Mouse (Mus musculus) ES-E14 (cell line): ENCODE results near the gene Tnnc1. TPM values are rescaled to one million over a fixed set of nuclear protein-coding genes. Genes with fewer than 3 reads are reported as not detected.

ENCODE experiments used
- DNase-seq: peaks from one replicate; pipeline ENCODE4 v3.0.0-alpha.2; 2013; ENCODE audit warnings: low read depth, low spot score
- H3K27ac ChIP-seq: 2 replicates; pipeline ENCODE4 v1.5.1; 2012; ENCODE audit warnings: low read depth, mild to moderate bottlenecking, low read length, moderate library complexity, mixed read lengths; ENCODE audit not compliant: poor library complexity, insufficient read depth, severe bottlenecking
- H3K36me3 ChIP-seq: 2 replicates; pipeline ENCODE4 v1.6.1; 2012; ENCODE audit warnings: mild to moderate bottlenecking, low read length, moderate library complexity, mixed read lengths; ENCODE audit not compliant: control insufficient read depth, poor library complexity, insufficient read depth, severe bottlenecking
- H3K4me1 ChIP-seq, 2 experiments: fragments of 150-350 bp in 1 of 2; sonication (generic) in 1 of 2; 2 replicates each; pipeline ENCODE4 v1.6.1; 2012; ENCODE audit warnings: low read length in 2 of 2, mild to moderate bottlenecking in 1 of 2, mixed read lengths in 1 of 2; ENCODE audit not compliant: control insufficient read depth in 2 of 2, insufficient read depth in 2 of 2, poor library complexity in 1 of 2
- H3K4me3 ChIP-seq, 2 experiments: fragments of 150-350 bp in 1 of 2; sonication (generic) in 1 of 2; 2 replicates each; pipeline ENCODE4 v1.5.1; 2012; ENCODE audit warnings: low read length in 2 of 2, low read depth in 1 of 2, mild to moderate bottlenecking in 1 of 2, mixed read lengths in 1 of 2; ENCODE audit not compliant: insufficient read depth in 1 of 2, poor library complexity in 1 of 2, severe bottlenecking in 1 of 2
- H3K9ac ChIP-seq: 2 replicates; pipeline ENCODE4 v1.6.1; 2012; ENCODE audit warnings: low read depth, mild to moderate bottlenecking, low read length, mixed read lengths; ENCODE audit not compliant: poor library complexity, insufficient read depth, severe bottlenecking
- H3K9me3 ChIP-seq: fragments of 150-350 bp; sonication (generic); 2 replicates; pipeline ENCODE4 v1.6.1; 2012; ENCODE audit warnings: low read depth, mild to moderate bottlenecking, low read length; ENCODE audit not compliant: control insufficient read depth, insufficient read depth
- CHD2 ChIP-seq: IDR thresholded peaks from 2 replicates; pipeline ENCODE4 v1.6.1; 2014; ENCODE audit warnings: mild to moderate bottlenecking, low read depth, low read length, inconsistent platforms
- HCFC1 ChIP-seq: IDR thresholded peaks from 2 replicates; pipeline ENCODE4 v1.6.1; 2012; ENCODE audit warnings: low read length, inconsistent platforms, borderline replicate concordance; ENCODE audit not compliant: insufficient read depth
- MAFK ChIP-seq: IDR thresholded peaks from 2 replicates; pipeline ENCODE4 v1.6.1; 2014; ENCODE audit warnings: mild to moderate bottlenecking, low read depth, low read length, inconsistent platforms; ENCODE audit not compliant: insufficient read depth
- ZC3H11A ChIP-seq: IDR thresholded peaks from 2 replicates; pipeline ENCODE4 v1.6.1; 2012; ENCODE audit warnings: low read depth, mild to moderate bottlenecking, inconsistent platforms, low read length, borderline replicate concordance
- ZNF384 ChIP-seq: IDR thresholded peaks from 2 replicates; pipeline ENCODE4 v1.6.1; 2012; ENCODE audit warnings: low read depth, low read length, inconsistent platforms
- in situ Hi-C, 2 experiments: fragments of 600-800 bp; cut with MboI; formaldehyde crosslinking; loops; one replicate each; pipeline ENCODE4 v1.15.1; 2025; ENCODE audit warnings: low sequenced_read_pairs in 2 of 2, inconsistent platforms in 1 of 2; ENCODE audit not compliant: unreplicated experiment in 2 of 2
- total RNA-seq: library from RNA; depleted of rRNA; stranded (reverse); fragments of 300-350 nt; gene quantifications from 2 replicates; pipeline ENCODE4 v1.2.3, GENCODE M21; 2012

Gene Tnnc1
- total RNA-seq, 1 experiment = 2.6 TPM

DNA sequence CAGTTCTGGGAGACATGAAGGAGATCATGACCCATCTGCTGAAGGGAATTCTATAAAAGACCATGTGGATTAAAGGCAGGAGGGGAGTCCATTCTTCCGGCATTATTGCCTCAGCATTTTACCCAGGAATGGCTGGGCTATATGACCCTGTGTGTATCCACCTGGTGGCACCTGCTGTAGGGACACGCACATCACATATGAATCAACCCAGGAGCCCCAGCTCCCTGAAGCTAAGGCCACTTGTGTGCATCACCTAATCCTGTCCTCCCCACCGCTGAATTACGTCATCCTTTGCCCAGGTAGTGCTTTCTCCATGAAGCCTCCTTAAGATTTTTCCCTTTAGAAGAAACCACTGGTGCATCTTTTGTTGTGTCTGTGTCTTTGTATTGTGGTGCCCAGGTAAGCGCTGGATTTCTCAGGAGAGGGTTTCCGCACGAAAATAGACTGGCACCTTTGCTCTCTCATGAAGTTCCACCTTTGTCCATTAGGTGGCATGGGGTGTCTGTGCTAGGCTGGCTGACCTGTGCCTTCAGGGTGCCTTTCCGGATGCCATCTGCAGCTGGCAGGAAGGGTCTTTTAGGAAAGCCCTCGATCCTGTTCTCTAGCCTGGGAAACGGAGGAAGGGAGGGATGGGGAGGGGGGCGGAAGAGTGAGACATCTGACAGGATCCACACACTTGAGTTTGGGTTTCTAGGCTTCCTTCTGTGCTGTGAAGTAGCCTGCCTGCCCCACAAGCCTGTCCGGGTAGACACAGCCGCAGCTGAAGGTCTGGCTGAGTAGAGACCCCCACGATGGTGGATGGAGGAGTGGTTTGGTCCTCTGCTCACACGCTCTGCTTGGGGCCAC, 7.3 kb downstream of the Tnnc1 start:
- in situ Hi-C loops = no loop called here
- Histone ChIP-seq H3K4me3 (no peak overlapping the region), H3K27ac (no peak overlapping the region), H3K9me3 (no peaks in the 10 kb centered on the region), H3K36me3 (no peaks in the 10 kb centered on the region), H3K9ac (peak overlapping the region; percentile 28; the same call in 1 of the 2 replicates), H3K4me1 (peaks cover 0 to 3% of the 10 kb centered on the region in 2 experiments; a peak in 1 of 4 replicates)
- peak; percentile 63 for DNase-seq
- TF ChIP-seq CHD2 (no peak), MAFK (no peak), ZNF384 (no peak), HCFC1 (no peak), ZC3H11A (no peak)

DNA sequence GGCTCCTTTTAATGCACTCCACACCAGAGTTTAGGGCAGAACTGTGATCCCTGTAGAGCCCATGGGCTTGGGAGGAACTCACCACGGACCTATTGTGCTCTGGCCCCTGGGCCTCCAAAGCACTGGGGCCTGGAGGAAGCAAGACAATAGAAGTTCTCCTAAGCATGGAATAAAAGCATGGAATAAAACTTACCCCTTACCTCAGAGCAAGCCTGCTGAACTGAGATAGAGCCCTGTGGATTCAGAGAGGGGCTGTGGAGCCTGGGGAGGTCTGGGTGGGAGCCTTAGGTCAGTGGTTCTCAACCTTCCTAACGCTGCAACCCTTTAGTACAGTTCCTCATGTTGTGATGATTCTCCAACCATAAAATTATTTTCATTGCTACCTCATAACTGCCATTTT, 8.7 kb downstream of the Tnnc1 start, which contains the start of gene Nisch:
TSS of gene Nisch (minus strand) at position 101 of the 400 bp plus-strand sequence.
- in situ Hi-C loops = no loop called here
- TF ChIP-seq HCFC1 (no peak), CHD2 (no peak)
- peaks cover 0 to 3% of the 10 kb centered on the region in 2 experiments; a peak in 1 of 4 replicates for H3K4me1 ChIP-seq
- no peaks in the 10 kb centered on the region for H3K36me3 ChIP-seq
- no peak within 1 kb of the TSS for H3K4me3 ChIP-seq
- H3K27ac ChIP-seq = no peak within 1 kb of the TSS
- no peaks in the 10 kb centered on the region for H3K9me3 ChIP-seq
- no peak for DNase-seq
- H3K9ac ChIP-seq = peak within 1 kb of the TSS; percentile 28; the same call in 1 of the 2 replicates

DNA sequence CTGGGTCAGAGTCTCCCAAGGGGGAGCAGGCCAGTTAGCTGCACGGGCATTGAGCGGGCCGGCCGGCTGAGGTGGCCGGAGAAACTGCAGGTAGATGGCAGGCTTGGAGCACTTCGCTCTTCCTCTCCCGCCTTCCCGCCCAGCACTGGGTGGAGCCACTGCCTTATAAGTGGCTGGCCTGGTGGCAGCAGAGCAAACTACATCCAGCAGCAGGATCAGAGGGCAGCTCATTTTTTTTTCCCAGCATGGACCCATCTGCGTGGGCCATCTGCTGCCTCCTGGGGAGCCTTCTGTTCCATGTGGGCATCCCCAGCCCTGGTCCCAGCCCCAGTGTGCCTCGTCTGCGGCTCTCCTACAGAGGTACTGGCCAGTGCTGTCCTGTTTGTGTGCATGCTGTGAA, 9.6 kb downstream of the Tnnc1 start, which contains the start of gene Sema3g:
TSS of gene Sema3g (plus strand) at position 195 of the 400 bp plus-strand sequence.
- no peak within 1 kb of the TSS for H3K9ac ChIP-seq
- peak; percentile 50; the same call in 1 of the 2 replicates for TF ChIP-seq ZNF384
- no peak for TF ChIP-seq HCFC1
- no peaks in the 10 kb centered on the region for H3K36me3 ChIP-seq
- no peak within 1 kb of the TSS for H3K27ac ChIP-seq
- no peak within 1 kb of the TSS for H3K4me3 ChIP-seq
- no peak for DNase-seq
- in situ Hi-C loops = no loop called here
- H3K9me3 ChIP-seq = no peaks in the 10 kb centered on the region
- H3K4me1 ChIP-seq = peaks cover 0 to 3% of the 10 kb centered on the region in 2 experiments; a peak in 1 of 4 replicates

DNA sequence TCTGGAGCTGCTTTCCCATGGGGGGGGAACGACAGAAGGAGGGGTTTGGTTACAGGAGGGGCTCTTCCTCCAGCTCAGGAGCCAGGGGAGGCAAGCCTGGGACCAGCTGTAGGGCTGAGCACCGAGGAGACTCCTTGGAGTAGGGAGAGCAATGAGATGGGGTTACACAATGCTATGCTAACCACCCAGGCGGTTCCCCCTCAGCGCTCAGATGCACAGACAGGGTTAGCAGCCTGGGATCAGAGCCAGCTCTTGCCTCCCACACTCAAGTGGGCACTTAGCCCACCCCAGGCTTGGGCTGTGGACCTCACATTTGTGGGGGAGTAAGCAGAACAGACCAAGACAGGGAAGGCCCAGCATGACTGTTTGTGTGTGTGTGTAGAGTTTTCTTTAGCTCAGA, 18.9 kb downstream of the Tnnc1 start:
- DNase-seq = no peak
- no peak overlapping the region for H3K27ac ChIP-seq
- TF ChIP-seq ZC3H11A (no peak), ZNF384 (no peak), CHD2 (no peak), HCFC1 (no peak), MAFK (no peak)
- H3K9me3 ChIP-seq = no peaks in the 10 kb centered on the region
- peaks cover 0 to 9% of the 10 kb centered on the region in 2 experiments; a peak in 2 of 4 replicates for H3K4me1 ChIP-seq
- in situ Hi-C loops = no loop called here
- no peak overlapping the region for H3K9ac ChIP-seq
- H3K4me3 ChIP-seq = no peak overlapping the region
- H3K36me3 ChIP-seq = no peaks in the 10 kb centered on the region
